Mouse (Mus musculus) right cerebral cortex, postnatal 36 days (tissue): ENCODE measurements around the gene Runx2.

Experiments used
- DNase-seq, 2 experiments: peaks; one replicate each; pipeline ENCODE4 v3.0.0; 2022; ENCODE audit warnings: low spot score in 2 of 2, mixed read lengths in 1 of 2

Gene Runx2

DNA sequence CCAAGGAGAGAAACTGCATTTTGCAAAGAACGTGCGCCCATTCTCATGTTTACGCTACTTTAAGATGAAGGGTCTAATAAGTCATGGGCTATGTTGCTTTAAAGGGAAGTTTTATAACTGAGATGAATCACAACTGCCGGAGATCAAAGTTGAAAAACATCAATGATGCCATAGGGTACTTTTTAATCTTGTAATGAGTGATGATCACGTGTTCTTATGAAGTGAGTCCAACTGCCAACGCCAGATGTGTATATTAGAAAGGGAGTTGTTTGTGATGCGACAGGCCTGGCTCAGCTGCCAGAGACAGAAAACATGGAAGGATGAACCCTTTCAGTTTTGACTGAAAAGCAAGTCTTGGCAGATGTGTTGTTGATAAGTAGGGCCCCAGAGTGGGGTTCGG lies 101.2 kb downstream of the Runx2 start:
- DNase-seq: no peak

DNA sequence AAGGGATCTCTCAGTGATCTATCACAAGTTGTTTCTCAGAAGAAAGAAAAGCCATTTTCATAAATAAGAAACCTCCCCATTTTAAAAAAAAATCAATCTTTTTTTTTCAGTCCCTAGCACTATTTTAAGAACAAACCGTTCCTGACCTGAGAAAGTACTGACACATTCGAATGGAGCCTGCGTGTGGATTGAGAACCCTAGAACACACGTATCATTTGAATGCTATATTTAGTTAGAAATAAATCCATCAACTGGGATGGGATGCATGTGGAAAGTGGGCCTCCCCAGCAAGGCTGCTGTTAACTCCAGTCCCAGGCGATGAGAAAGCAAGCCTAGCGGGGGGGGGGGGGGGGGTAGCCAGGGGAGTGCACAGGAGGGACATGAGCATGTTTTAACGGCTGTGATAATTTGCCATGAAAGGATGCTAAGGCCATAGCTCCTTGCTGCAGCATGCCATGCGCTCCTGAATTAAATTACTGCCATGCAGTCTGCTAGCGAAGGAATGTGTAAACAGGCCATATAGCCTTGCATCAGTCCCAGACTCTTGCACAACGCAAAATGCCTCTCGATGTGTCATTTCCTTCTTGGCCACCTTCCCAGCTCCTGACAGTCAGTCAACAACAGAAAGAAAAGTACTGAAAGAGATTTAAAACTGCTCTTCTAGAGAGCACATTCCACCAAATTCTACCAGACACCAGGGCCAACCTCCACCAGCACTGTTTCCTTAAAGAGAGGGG lies 104.9 kb downstream of the Runx2 start:
- peak; percentile 30 to 43 for DNase-seq

DNA sequence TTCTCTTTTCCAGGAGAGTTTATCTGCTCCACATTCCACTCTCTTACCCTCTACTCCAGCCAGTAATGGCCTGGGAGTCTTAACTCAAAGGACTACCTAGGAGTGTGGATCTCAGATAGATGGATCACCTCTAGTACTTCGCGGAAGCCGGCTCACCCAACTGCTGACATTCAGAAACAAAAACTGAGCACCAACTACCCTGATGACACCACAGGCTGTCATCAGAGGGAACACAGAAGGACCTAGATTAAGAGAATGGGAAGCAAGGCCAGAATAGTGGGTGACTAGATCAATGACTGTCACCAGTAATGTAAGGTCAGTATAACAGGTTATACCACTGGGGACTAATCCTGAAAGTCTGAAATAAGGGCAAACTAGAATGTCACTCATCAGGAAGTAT lies 106.6 kb downstream of the Runx2 start:
- DNase-seq: no peak

DNA sequence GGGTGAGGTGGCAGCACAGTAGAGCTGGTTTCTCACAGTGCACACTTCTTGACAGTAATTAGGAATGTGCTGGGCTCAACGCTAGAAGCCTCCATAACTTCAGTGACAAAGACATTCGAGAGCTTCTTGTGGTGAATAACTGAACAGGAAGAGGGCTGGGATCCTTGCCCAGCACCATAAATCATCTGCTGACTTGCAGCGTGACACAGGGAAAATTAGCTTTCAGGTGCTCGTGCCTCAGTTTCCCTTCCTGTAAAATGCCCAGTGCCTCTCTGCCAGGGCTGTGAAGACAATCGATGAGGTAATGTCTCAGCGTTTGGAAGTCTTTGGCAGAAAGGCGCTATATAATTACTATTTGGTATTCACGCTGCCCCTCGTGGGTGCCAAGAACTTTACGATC lies 108.1 kb downstream of the Runx2 start:
- no peak for DNase-seq

DNA sequence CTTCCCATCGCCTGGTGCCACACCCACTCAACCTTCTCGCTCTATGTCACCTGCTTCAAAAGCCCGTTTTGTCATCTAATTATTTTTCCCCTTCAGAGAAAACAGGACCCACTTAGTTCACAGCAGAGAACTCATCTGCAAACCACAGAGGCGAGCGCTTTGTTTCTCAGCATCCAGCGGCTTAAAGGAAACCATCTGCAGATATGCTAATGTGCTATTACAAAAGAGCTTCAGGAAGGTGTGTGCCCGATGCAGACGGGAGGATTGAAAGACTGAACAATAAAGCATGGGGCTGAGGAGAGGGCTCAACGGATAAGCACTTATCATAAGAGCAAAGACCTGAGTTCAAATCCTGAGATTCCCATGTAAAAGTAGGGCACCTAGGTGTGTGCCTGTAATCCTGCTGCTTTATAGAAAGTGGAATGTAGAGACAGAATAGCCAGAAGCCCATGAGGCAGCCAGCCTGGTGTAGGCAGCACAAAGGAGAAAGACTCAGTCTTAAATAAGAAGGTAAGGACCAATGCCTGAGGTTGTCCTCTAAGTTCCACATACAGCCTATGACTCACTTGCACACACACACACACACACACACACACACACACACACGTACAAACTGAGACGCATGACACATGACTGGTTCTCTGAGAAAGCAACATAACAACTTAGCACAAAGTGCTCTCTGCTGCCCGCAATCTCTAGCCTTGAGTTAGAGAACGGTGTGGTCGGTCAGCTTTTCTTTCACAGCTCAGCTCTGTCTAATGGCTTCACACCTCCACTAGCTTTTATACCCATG lies 111.9 kb downstream of the Runx2 start:
- no peak for DNase-seq

DNA sequence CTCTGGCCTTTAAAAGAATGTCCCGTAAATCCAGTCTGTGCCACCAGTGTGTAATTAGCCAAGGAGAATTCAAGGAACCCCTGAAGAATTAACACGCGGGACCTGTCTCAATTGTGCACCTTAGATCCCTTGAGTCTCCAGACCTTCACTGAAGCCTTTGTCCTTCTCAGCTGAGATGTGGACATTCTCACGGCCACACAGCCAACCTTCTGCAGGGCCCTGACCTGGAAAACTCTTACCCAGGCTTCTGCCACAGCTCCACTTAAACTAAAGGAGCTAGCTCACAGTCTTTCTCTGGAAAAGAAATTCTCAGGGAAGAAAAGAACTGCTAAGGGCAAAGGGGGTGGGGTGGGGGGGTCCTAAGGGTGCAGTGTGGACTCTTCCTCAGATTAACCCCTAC lies 113.1 kb downstream of the Runx2 start:
- DNase-seq: no peak

DNA sequence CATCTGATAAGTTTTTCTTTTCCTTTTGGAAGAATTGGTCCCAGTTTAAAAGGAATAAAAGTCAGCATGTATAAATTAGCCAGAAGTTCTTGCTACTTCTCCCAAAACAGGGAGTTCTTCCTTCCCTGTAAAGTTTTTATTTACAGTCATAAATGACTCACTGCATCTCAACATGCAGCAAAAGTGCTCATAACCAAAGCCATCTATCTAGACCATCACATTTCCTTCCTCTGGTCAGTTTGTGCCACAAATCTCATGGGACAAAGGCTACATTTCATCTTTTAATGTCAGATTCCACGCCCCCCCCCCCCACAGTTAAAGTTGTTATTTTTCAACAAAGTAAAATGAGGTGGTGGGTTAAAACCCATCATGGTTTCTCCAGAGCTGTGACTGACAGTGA lies 114.3 kb downstream of the Runx2 start:
- DNase-seq: no peak

DNA sequence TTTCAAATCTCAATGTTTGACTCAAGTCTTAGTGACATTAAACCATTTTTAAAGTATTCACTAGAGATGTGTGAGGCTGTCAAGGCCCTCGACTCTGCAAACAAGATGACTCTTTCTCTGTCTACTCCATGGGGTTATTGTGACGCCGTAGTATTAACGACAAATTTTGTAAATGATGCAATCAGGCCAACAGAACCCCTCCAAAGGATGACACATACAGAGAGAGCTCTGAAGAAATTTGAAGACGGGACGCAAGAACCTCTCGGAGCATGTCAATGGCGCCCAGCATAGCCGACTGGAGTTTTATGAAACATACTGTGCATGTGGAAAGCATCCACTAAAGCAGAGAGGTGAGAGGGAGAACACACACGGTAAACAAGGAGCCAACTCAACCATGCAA lies 117.5 kb downstream of the Runx2 start:
- DNase-seq: no peak

DNA sequence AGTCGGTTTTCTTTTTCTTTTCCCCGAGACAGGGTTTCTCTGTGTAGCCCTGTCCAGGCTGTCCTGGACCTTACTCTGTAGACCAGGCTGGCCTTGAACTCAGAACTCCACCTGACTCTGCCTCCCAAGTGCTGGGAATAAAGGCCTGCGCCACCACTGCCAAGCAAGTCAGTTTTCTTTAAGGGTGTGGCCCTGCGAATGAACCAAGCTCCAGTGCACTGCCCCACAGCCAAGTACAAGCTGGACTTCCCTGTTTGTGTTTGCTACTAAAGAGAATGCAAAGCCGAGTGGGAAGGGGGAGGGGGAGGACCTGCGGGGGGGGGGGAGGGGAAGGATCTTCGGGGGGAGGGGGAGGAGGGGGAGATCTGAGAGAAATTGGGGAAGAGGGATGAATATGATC lies 121.0 kb downstream of the Runx2 start:
- no peak for DNase-seq

DNA sequence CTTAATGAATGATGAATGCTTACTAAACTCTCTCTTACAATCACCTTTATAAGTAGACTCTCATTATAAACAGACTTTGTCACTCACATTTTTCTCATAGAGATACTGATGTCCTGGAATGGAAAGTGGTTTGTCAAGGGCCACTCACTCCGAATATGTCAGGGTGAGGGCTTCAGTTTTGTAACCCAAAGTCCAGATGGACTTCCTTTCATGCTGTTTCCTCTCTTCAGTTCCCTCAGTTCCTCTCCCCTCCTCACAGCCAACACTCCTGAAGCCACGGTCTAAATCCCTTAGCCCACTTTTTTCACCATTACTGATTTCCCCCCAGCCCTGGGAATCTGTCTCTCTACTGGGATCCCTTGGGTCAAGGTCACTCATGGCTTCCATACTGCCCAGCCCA lies 123.1 kb downstream of the Runx2 start:
- no peak for DNase-seq

DNA sequence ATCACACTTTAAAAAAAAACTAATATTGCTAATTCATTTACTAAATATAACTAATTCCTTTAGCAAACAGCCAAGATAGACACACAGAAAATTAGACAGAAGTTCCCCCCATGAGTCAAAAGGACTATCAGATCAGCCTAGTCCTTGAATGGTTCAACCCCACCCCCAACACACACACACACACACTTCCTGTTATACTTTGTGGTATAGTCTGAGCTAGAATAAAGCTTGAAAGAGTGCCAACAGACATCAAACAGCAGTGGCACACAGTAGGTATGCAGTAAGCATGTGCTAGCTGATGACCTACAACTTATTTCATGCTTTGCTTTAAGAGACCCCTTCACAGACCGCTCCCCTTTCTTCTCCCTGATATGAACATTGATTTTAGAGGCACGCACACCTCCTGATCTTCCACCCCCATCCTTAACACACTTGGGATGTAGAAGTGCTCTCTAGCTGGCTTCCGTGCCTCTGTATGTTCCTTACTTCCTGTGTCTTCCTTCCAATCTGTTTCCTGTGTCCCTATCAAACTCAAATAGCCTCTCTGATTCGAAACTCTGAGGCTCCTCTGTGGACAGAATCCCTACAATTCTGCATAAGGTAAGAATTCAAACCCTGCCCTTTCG lies 124.1 kb downstream of the Runx2 start:
- DNase-seq: no peak

DNA sequence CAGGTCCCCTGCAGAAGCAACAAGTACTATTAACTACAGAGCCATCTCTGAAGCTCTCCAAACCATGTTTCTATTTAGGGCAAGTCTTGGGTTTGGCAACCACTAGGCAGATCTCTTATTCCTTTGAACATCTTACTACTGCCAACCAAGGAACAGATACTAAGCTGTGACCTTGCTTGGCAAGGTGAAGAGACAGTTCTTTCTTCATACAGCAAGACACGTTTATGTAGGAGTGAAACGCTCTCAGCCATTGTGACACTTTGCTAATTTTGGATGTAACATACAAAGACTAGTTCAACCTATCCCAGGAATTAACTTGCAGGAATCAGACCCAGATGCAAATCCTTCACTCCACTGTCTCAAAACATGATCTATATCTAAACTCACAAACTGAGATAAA lies 126.3 kb downstream of the Runx2 start:
- DNase-seq: no peak

DNA sequence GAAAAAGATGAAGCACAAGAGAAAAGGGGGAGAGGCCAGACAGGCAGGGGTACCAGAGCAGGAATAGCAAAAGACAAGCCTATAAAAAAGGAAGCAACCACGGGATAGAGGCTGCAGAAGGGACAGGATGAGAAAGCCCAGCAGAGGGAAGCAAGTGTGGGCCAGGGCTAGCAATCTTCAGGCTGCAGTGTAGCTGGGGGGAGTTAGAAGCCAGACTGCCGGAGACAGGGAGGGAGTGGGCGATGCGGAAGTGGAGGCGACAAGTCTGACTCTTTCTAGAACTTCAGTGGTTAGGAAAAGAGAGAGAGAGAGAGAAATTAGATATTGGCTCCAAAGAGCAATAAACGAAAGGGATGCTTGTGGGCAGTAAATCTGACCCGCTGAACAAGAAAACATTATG lies 129.1 kb downstream of the Runx2 start:
- peak; percentile 29 to 56 for DNase-seq

DNA sequence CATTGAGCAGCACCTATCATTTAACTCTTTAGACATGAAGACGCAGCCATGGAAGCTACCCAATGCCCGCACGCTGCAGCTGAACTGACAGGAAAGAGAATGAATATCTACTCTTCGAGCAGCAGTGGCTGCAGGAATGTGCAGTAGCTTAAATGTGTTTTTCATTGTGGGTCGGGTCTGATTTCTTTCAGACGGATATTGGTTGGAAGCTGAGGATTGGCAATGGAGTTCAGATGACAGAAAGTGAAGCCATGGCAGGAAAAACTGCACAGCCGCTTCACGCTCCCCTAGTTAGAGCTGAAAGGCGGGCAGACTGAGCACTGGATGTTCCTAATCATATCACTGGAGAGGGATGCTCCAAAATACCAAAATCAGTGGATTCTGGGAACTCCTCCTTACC lies 131.6 kb downstream of the Runx2 start:
- no peak for DNase-seq

DNA sequence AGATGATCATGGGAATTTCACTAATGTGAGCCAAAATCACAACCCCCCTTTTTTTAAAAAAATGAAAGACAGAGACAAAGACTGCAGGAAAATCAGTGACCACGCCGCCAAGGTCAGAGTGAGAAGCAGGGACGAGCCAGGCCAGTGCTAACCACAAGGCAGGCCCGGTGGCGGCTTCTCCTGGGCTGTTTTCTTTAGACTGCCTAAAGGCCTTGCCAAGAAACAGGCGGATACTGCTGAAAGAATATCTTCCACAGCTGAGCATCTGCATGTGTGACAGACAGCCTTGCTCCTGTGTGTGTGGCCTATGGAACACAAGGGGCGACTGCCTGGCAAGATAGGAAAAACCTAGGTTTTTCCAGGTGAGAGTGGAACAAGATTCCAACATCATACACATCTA lies 136.8 kb downstream of the Runx2 start:
- DNase-seq: no peak

DNA sequence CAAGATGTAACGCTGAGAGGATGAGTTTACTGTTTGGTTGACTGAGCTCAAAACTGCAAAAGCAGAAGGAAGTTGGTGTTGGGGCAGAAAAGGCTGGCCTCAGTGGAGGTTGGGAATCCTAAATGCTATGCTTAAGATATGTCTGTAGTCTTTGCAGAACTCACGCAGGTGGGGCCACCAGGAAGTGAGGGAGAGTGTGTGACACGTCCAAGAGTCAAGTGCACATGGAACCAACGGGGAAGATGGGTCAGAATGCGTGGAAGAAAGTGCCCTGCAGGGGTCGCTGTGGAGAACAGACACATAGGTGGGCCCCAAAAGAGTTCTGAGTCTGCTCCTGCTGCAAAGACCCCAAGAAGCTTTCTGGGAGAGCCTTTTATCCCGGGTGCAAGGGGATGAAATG lies 141.8 kb downstream of the Runx2 start:
- DNase-seq: no peak

DNA sequence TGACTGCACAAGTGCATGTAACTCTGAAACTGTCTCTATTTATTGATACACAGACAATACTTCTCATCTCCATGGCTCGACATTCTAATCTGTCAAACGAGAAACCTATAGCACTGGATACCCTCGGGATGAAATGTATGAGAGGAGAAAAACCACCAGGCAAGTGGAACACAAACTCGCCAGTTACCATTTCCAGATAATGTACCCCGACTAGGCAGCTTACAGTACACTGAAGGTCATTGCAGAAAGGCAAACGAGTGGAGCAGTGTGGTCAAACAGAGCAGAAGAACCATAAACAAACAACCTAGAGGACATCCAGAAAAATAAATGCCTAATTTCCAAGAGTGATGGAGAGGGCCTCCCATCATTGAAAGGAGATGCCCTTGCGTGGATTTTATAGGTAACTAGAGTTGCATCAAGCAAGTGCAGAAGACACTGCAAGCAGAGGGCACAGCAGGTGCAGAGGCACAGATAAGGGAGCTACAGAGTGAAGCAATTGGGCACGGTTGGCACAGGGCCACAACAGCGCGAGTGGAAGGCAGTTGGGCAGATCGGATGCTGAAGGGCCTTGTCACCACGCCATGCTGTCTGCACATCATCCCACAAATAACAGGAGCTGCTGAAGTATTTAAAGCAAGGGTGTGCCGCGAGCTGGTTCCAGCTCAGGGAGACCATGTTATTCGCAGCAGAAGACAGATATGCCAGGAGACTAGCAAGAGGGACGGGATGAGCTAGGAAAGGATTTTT lies 142.5 kb downstream of the Runx2 start:
- peak; percentile 64 for DNase-seq

DNA sequence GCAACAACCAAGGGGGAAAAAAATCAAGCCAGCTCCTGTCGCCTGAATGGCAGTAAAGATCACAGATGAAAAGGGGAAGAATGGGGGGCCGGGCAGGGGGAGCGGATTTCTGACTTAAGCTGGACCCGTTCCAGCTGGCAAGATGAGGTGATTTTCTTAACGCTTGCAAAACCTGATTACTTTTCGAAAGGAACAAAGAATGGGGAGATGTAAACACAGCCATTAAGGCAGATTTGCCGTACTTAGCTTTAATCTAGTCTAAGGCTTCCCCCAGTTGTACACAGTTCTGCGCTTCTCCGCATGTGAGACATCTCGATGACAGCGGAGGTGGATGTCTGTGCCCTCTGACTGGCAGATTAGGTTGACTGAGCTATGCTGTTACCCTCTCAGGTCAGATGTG lies 144.6 kb downstream of the Runx2 start:
- DNase-seq: no peak

DNA sequence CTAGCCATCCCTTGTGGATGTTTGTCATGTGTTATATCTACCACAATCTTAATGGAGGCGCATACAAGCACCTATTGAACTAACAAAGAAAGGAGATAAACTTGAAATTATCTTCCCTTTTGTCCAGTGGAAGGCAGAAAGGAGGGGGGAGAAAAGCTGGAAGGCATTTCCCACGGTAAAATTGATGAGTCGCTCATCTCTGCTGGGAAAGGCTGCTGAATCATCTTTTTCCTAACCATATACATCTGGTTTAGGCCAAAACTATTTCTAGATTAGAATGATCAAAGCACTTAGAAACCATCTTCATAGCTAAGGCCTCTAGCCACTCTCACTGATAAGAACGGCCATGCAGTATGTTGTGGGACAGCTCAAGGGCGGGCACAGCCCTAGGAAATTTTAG lies 147.3 kb downstream of the Runx2 start:
- no peak for DNase-seq

DNA sequence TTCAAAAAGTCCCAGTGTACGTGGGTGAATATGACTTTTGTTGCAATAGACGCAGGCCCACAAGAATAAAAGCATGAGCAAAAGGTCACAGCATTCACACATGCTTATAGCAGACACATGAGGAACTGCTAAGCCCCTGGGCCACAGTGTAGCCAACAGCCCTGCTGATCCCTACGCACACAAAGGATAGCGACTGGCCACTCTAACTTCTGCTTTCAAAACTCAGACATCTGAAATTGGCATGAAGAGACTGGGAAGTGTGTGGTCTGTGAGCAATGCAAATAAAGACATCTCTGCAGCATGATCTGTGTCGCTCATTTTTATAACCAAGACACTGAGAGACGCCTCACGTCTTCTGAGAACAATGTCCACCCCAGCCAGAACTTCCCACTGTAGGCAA lies 150.7 kb downstream of the Runx2 start:
- DNase-seq: no peak

DNA sequence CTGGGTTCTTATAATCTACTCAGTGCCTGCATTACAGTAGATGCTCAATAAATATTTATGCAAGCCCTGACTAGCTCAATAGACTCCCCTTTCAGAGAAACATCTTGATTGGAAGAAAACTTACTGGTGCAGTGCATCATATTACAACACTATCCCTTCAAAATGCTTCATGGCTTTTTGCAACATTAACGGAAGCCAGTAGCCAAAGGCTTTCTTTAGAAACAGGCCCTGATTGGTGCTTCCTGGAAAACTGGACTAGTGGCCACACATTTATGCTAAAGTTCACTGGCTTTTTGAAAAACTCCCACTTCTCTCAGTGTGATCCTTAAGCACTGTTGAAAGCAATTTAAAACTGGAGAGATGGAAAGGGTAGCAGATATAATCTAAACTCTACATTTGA lies 151.4 kb downstream of the Runx2 start:
- DNase-seq: no peak

DNA sequence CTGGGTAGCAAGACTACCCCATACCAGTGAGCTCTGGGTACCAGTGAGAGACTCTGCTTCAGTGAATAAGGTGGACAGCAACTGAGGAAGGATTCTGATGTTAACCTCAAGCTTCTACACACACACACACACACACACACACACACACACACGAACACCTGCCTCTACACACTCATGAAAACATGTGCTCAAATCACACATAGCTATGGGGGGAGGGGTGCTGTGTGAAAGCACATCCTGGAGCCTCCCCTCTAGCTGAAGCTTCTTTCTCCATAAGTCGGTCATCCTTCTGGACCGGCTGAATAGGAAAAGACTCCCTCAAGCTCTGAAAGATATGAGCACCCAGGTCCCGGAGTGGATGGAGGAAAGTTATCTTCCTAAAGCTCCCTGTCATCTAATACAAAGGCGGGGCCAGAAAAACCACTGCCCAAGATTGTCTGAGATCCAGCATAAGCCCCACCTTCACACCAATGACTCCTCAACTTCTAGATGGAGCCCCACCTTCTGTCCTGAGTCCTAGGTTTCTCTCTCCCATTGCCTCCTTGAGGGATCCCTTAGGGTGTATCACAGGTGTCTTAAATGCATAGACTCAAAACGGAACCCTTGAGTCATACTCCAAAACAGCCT lies 152.4 kb downstream of the Runx2 start:
- DNase-seq: no peak
